Mouse (Mus musculus): Measurements from ENCODE around the gene Polr1e. TPM values are rescaled to one million over a fixed set of nuclear protein-coding genes. Genes with fewer than 3 reads are reported as not detected.

Gene Polr1e
- polyA plus RNA-seq, 1 experiment from 2014 or later, result 34.1 TPM

- no peak overlapping the region for H3K4me2 ChIP-seq (ENCODE audit: low read depth, low read length)
- H3K9ac ChIP-seq (ENCODE audit: low read depth, low read length), result no peak overlapping the region
- no peaks in the 10 kb centered on the region for H3K9me3 ChIP-seq (ENCODE audit: control insufficient read depth, low read length)
- no peaks in the 10 kb centered on the region for H3K4me1 ChIP-seq (ENCODE audit: control insufficient read depth, insufficient read depth, low read length)
- H3K36me3 ChIP-seq (ENCODE audit: control insufficient read depth, insufficient read depth, low read length), result peaks cover 7% of the 10 kb centered on the region; the same call in 1 of the 2 replicates
- no peaks in the 10 kb centered on the region for H3K27me3 ChIP-seq (replicated peaks; ENCODE audit: control insufficient read depth, insufficient read depth, low read length)
- H3K4me3 ChIP-seq (ENCODE audit: low read length), result no peak overlapping the region
- ATAC-seq, result no peak
- H3K27ac ChIP-seq (ENCODE audit: low read length), result no peak overlapping the region
- 77% methylated on average over 18 of the region's 18 CpGs for WGBS
Measured at GRCm38 (mm10) chr4:44994776-44995175, 23.6 kb upstream of the Polr1e start.

DNA sequence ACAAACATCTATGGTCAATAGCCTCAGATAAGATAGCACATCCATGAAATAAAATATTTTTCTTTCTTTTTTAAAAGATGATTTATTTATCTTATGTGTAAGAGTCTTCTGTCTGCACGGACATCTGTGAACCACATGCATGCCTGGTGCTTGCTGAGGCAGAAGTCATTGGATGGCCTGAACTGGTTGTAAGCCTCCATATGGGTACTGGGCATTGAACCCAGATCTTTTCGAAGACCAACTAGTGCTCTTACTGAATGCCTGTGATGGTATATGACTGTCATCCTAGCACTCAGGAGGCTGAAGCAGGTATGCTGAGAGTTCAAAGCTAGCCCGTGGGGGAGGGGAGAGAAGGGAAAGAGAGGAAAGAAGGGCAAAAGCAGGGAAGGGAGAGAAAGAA, 20.3 kb upstream of the Polr1e start:
- Histone ChIP-seq H3K4me1 (ENCODE audit: control insufficient read depth, insufficient read depth, low read length) (no peaks in the 10 kb centered on the region), H3K36me3 (ENCODE audit: control insufficient read depth, insufficient read depth, low read length) (peaks cover 4% of the 10 kb centered on the region; the same call in 1 of the 2 replicates), H3K27me3 (replicated peaks; ENCODE audit: control insufficient read depth, insufficient read depth, low read length) (no peaks in the 10 kb centered on the region), H3K9me3 (ENCODE audit: control insufficient read depth, low read length) (no peaks in the 10 kb centered on the region), H3K27ac (ENCODE audit: low read length) (no peak overlapping the region), H3K4me3 (ENCODE audit: low read length) (no peak overlapping the region), H3K9ac (ENCODE audit: low read depth, low read length) (no peak overlapping the region), H3K4me2 (ENCODE audit: low read depth, low read length) (no peak overlapping the region)
- ATAC-seq, result no peak
- WGBS, result 76% methylated on average over 3 of the region's 3 CpGs

DNA sequence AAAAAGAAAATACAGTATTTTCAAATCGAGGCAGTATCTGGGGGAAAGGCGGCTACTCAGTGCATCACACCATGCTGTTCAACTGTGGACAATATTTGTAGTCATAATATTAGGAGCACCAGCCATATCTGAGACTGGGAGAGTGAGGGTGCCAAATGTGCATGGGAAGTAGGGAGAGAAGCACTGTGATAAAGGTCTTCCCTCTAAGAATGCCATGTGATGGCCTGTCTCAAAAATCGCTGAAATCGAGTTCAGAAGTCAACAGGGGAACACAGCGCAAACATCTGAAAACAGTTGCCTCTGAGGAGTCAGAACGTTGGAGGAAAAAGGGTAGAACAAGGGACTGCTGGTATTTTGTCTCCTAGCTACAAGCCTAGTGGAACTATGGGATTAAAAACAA, 18.4 kb upstream of the Polr1e start:
- Histone ChIP-seq H3K27me3 (replicated peaks; ENCODE audit: control insufficient read depth, insufficient read depth, low read length) (no peaks in the 10 kb centered on the region), H3K27ac (ENCODE audit: low read length) (no peak overlapping the region), H3K4me2 (ENCODE audit: low read depth, low read length) (no peak overlapping the region), H3K4me3 (ENCODE audit: low read length) (no peak overlapping the region), H3K36me3 (ENCODE audit: control insufficient read depth, insufficient read depth, low read length) (peaks cover 1% of the 10 kb centered on the region; the same call in 1 of the 2 replicates), H3K9me3 (ENCODE audit: control insufficient read depth, low read length) (no peaks in the 10 kb centered on the region), H3K9ac (ENCODE audit: low read depth, low read length) (no peak overlapping the region), H3K4me1 (ENCODE audit: control insufficient read depth, insufficient read depth, low read length) (no peaks in the 10 kb centered on the region)
- ATAC-seq, result no peak
- WGBS, result 89% methylated on average over 6 of the region's 6 CpGs

- Histone ChIP-seq H3K4me2 (ENCODE audit: low read depth, low read length) (no peak overlapping the region), H3K4me1 (ENCODE audit: control insufficient read depth, insufficient read depth, low read length) (peaks cover 4% of the 10 kb centered on the region), H3K4me3 (ENCODE audit: low read length) (no peak overlapping the region), H3K9me3 (ENCODE audit: control insufficient read depth, low read length) (no peaks in the 10 kb centered on the region), H3K36me3 (ENCODE audit: control insufficient read depth, insufficient read depth, low read length) (no peaks in the 10 kb centered on the region), H3K27me3 (replicated peaks; ENCODE audit: control insufficient read depth, insufficient read depth, low read length) (no peaks in the 10 kb centered on the region), H3K9ac (ENCODE audit: low read depth, low read length) (no peak overlapping the region), H3K27ac (ENCODE audit: low read length) (peak overlapping the region; percentile 78; the same call in 1 of the 2 replicates)
- peak; percentile 88 for ATAC-seq
- 68% methylated on average over 3 of the region's 3 CpGs for WGBS
Measured at GRCm38 (mm10) chr4:45005452-45005851, 12.9 kb upstream of the Polr1e start.

GRCm38 (mm10) chr4:45010806-45011415, 7.5 kb upstream of the Polr1e start:
- peak overlapping the region; percentile 99; the same call in 1 of the 2 replicates for H3K27ac ChIP-seq (ENCODE audit: low read length)
- no peaks in the 10 kb centered on the region for H3K36me3 ChIP-seq (ENCODE audit: control insufficient read depth, insufficient read depth, low read length)
- no peaks in the 10 kb centered on the region for H3K27me3 ChIP-seq (replicated peaks; ENCODE audit: control insufficient read depth, insufficient read depth, low read length)
- H3K9me3 ChIP-seq (ENCODE audit: control insufficient read depth, low read length), result no peaks in the 10 kb centered on the region
- H3K4me1 ChIP-seq (ENCODE audit: control insufficient read depth, insufficient read depth, low read length), result peaks cover 11% of the 10 kb centered on the region
- H3K4me3 ChIP-seq (ENCODE audit: low read length), result peak overlapping the region; percentile 94
- peak overlapping the region; percentile 52 for H3K4me2 ChIP-seq (ENCODE audit: low read depth, low read length)
- H3K9ac ChIP-seq (ENCODE audit: low read depth, low read length), result peak overlapping the region; percentile 93
- 6% methylated on average over 11 of the region's 11 CpGs for WGBS
- no peak for ATAC-seq

GRCm38 (mm10) chr4:45011581-45012104, 6.7 kb upstream of the Polr1e start:
- peak; percentile 62 for ATAC-seq
- Histone ChIP-seq H3K9ac (ENCODE audit: low read depth, low read length) (peak overlapping the region; percentile 93), H3K9me3 (ENCODE audit: control insufficient read depth, low read length) (no peaks in the 10 kb centered on the region), H3K27ac (ENCODE audit: low read length) (peak overlapping the region; percentile 99), H3K4me2 (ENCODE audit: low read depth, low read length) (peak overlapping the region; percentile 52), H3K27me3 (replicated peaks; ENCODE audit: control insufficient read depth, insufficient read depth, low read length) (no peaks in the 10 kb centered on the region), H3K4me1 (ENCODE audit: control insufficient read depth, insufficient read depth, low read length) (peaks cover 11% of the 10 kb centered on the region), H3K36me3 (ENCODE audit: control insufficient read depth, insufficient read depth, low read length) (no peaks in the 10 kb centered on the region), H3K4me3 (ENCODE audit: low read length) (peak overlapping the region; percentile 94)
- WGBS, result 0% methylated on average over 31 of the region's 31 CpGs

DNA sequence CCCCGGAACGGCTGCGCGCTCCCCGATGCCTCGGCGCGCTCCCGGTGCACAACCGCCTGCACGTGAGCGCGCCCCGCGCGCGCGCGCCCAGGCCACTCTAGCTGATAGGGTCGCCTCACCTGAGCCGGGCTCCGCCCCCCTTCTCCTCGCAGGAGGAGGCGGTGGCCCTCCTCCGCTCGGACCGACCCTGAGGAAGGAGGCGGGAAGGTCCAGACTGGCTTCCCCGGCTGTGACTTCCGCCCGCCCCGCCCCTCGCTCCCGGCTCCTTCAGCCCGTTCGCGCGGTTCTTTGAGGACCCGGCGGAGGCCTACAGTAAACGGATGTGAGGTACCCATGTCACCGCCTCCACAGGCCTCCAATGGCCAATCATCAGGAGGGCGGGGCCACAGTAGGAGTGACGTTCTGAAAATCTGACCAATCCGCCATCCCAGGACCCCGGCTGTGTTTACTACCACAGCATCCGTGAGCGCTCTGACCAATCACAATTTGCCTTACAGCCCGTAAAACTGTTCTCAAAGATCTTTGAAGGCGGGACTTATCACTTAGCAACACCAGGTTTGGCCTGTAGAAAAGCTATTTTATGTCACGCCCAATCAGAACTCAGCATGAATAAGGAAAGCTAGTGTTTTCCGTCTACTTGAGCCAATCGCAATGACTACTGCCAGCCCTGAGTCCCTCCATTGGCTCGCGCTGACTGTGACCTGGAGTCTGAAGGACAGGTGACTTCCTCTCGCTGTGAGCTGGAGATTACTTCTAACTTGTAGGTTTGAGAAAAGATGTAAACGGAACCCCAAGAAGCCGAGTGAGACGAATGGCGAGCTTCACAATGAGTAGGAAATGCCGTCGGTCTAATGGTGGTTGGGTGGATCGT, 6.0 kb upstream of the Polr1e start, which contains the start of gene Zbtb5:
Gene Zbtb5 (minus strand): TSS at position 308 of the 871 bp plus-strand sequence.
- peak; percentile 98 for ATAC-seq
- H3K4me2 ChIP-seq (ENCODE audit: low read depth, low read length), result peak within 1 kb of the TSS; percentile 75
- no peaks in the 10 kb centered on the region for H3K27me3 ChIP-seq (replicated peaks; ENCODE audit: control insufficient read depth, insufficient read depth, low read length)
- H3K9ac ChIP-seq (ENCODE audit: low read depth, low read length), result peak within 1 kb of the TSS; percentile 93
- peak within 1 kb of the TSS; percentile 94 for H3K4me3 ChIP-seq (ENCODE audit: low read length)
- no peaks in the 10 kb centered on the region for H3K9me3 ChIP-seq (ENCODE audit: control insufficient read depth, low read length)
- peak within 1 kb of the TSS; percentile 99 for H3K27ac ChIP-seq (ENCODE audit: low read length)
- under 1% methylated on average over 57 of the region's 63 CpGs for WGBS
- peaks cover 11% of the 10 kb centered on the region for H3K4me1 ChIP-seq (ENCODE audit: control insufficient read depth, insufficient read depth, low read length)
- no peaks in the 10 kb centered on the region for H3K36me3 ChIP-seq (ENCODE audit: control insufficient read depth, insufficient read depth, low read length)

DNA sequence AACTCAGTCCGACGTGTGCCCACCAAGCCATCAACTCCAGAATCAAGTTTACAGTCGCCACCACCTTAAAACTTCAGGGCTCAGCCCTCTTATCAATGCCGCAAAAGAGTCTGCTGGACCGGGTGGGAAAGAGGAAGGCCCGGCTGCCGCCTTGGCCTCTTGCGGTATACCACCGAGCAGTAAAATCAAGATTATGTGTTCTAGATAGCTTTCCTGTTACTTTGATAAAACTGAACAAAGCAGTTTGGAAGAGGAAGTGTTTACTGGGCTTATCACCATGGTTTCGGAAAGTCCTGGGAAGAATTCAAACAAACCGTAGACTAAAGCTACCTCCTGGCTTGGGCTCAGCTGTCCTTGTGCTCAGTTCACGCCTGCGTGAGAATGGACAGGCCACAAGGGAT, 5.4 kb upstream of the Polr1e start:
- Histone ChIP-seq H3K4me2 (ENCODE audit: low read depth, low read length) (peak overlapping the region; percentile 75), H3K4me3 (ENCODE audit: low read length) (peak overlapping the region; percentile 73), H3K36me3 (ENCODE audit: control insufficient read depth, insufficient read depth, low read length) (no peaks in the 10 kb centered on the region), H3K4me1 (ENCODE audit: control insufficient read depth, insufficient read depth, low read length) (peaks cover 11% of the 10 kb centered on the region), H3K27me3 (replicated peaks; ENCODE audit: control insufficient read depth, insufficient read depth, low read length) (no peaks in the 10 kb centered on the region), H3K9me3 (ENCODE audit: control insufficient read depth, low read length) (no peaks in the 10 kb centered on the region), H3K9ac (ENCODE audit: low read depth, low read length) (peak overlapping the region; percentile 79), H3K27ac (ENCODE audit: low read length) (peak overlapping the region; percentile 93)
- no peak for ATAC-seq
- 2% methylated on average over 13 of the region's 13 CpGs for WGBS

DNA sequence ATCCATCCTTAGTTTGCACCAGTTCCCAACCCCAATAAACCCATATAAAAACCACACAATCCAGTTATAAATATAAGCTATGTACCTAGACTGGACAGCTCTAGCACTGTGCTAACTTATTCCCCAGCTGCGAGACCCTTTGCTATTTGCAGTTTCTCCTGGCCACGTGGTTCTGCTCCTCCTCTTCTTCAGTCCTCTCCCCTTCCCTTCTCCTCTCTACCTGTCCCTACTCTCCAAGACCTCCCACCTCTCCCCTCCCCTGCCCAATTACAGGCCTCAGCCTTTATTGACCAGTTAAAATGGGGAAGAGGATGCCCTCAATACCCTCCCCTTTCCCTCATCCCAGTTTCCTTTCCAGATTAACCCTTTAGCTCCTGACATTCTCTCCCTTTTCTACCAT, 4.8 kb upstream of the Polr1e start:
- ATAC-seq, result no peak
- Histone ChIP-seq H3K27ac (ENCODE audit: low read length) (peak overlapping the region; percentile 93; the same call in 1 of the 2 replicates), H3K27me3 (replicated peaks; ENCODE audit: control insufficient read depth, insufficient read depth, low read length) (no peaks in the 10 kb centered on the region), H3K9me3 (ENCODE audit: control insufficient read depth, low read length) (no peaks in the 10 kb centered on the region), H3K9ac (ENCODE audit: low read depth, low read length) (peak overlapping the region; percentile 79), H3K4me3 (ENCODE audit: low read length) (peak overlapping the region; percentile 73), H3K36me3 (ENCODE audit: control insufficient read depth, insufficient read depth, low read length) (no peaks in the 10 kb centered on the region), H3K4me1 (ENCODE audit: control insufficient read depth, insufficient read depth, low read length) (peaks cover 11% of the 10 kb centered on the region), H3K4me2 (ENCODE audit: low read depth, low read length) (peak overlapping the region; percentile 75)
- WGBS, result 5% methylated on average over 2 of the region's 2 CpGs

All from intestine, embryonic 16.5 days (tissue).